Mouse (Mus musculus) CD4-positive helper T cell, adult 2 months (primary cell): Measurements from ENCODE around the gene Endov.
A peak's percentile ranks its signal among the peaks of the same experiment; 100 is the strongest.

ENCODE experiments used
- DNase-seq: peaks from one replicate; pipeline ENCODE4 v3.0.0-alpha.2; 2012; ENCODE audit warnings: low read depth, missing footprints, low spot score

Endov gene

GRCm38 (mm10) chr11:119516677-119517361, 25.7 kb downstream of the Endov start:
- DNase-seq = no peak

- no peak for DNase-seq
These were observed 28.2 kb downstream of the Endov start for GRCm38 (mm10) chr11:119519387-119519786.

GRCm38 (mm10) chr11:119520005-119520712, 29.0 kb downstream of the Endov start:
- no peak for DNase-seq

GRCm38 (mm10) chr11:119520713-119521063, 29.5 kb downstream of the Endov start:
- DNase-seq = no peak

- DNase-seq = no peak
These were observed 31.0 kb downstream of the Endov start for GRCm38 (mm10) chr11:119521920-119522710.

- DNase-seq = no peak
These were observed 31.6 kb downstream of the Endov start for GRCm38 (mm10) chr11:119522779-119523178.

GRCm38 (mm10) chr11:119523392-119523791, 32.2 kb downstream of the Endov start:
- no peak for DNase-seq

GRCm38 (mm10) chr11:119524545-119524949, 33.4 kb downstream of the Endov start:
- DNase-seq = peak; percentile 89

GRCm38 (mm10) chr11:119526068-119526966, 35.2 kb downstream of the Endov start:
- DNase-seq = no peak

- DNase-seq = no peak
These were observed 37.8 kb downstream of the Endov start for GRCm38 (mm10) chr11:119528930-119529329.

GRCm38 (mm10) chr11:119532460-119532859, 41.3 kb downstream of the Endov start:
- DNase-seq = no peak

GRCm38 (mm10) chr11:119533745-119534144, 42.6 kb downstream of the Endov start:
- DNase-seq = no peak

- no peak for DNase-seq
These were observed 48.8 kb downstream of the Endov start for GRCm38 (mm10) chr11:119539944-119540343.

- DNase-seq = no peak
These were observed 49.4 kb downstream of the Endov start for GRCm38 (mm10) chr11:119540560-119540959.

- DNase-seq = no peak
These were observed 49.9 kb downstream of the Endov start for GRCm38 (mm10) chr11:119541082-119541481.

GRCm38 (mm10) chr11:119542371-119542770, 51.2 kb downstream of the Endov start:
- no peak for DNase-seq

GRCm38 (mm10) chr11:119542886-119543285, 51.7 kb downstream of the Endov start:
- DNase-seq = no peak

- DNase-seq = no peak
These were observed 52.8 kb downstream of the Endov start for GRCm38 (mm10) chr11:119543816-119544517.

GRCm38 (mm10) chr11:119544518-119545105, 53.5 kb downstream of the Endov start:
- no peak for DNase-seq

- no peak for DNase-seq
These were observed 54.1 kb downstream of the Endov start for GRCm38 (mm10) chr11:119545281-119545680.
